Comparison of ENCODE assay signal across 10 mouse cellular contexts in genomic region chr5:9419964-9420363, GRCm38 (mm10).
DNase-seq lines count a peak whose midpoint lies in the region; ATAC-seq and TF ChIP-seq lines count a peak whose summit lies in the region.
"Had no signal": no experiment of that assay in that cellular context is flagged by ENCODE, and none has a peak within 500 bp of the region (broad histone marks: within the 10 kb centered on the region; RNA-seq: fewer than 3 reads in every experiment).

No protein-coding gene starts in this region.

- no peaks in the 10 kb centered on the region for H3K9me3 ChIP-seq in lung, embryonic 14.5 days (ENCODE audit: low read depth, low read length)
- H3K9me3 ChIP-seq in forebrain, postnatal 0 days (ENCODE audit: low read length), result no peaks in the 10 kb centered on the region
- no peaks in the 10 kb centered on the region for H3K9me3 ChIP-seq in midbrain, embryonic 12.5 days
- H3K9me3 ChIP-seq: limb, embryonic 13.5 days had no signal

- H3K27ac ChIP-seq in lung, embryonic 14.5 days (ENCODE audit: low read depth), result no peak overlapping the region
- H3K27ac ChIP-seq in forebrain, postnatal 0 days (ENCODE audit: low read depth, low read length), result no peak overlapping the region
- no peak overlapping the region for H3K27ac ChIP-seq in midbrain, embryonic 12.5 days (replicated peaks)
- H3K27ac ChIP-seq: limb, embryonic 13.5 days had no signal

- no peaks in the 10 kb centered on the region for H3K4me1 ChIP-seq in lung, embryonic 14.5 days (ENCODE audit: insufficient read depth)
- H3K4me1 ChIP-seq in forebrain, postnatal 0 days (ENCODE audit: insufficient read depth), result no peaks in the 10 kb centered on the region
- no peaks in the 10 kb centered on the region for H3K4me1 ChIP-seq in midbrain, embryonic 12.5 days
- H3K4me1 ChIP-seq: limb, embryonic 13.5 days had no signal

- peak; percentile 43 for DNase-seq in adrenal gland, postnatal 10 days
- DNase-seq in adrenal gland, adult 18-20 months (ENCODE audit: low spot score in 2 of 2), result no peak
- DNase-seq in lung, embryonic 14.5 days, result peak; percentile 46
- no peak for DNase-seq in lung, postnatal 4 days
- peak; percentile 56 for DNase-seq in forebrain, postnatal 0 days
- DNase-seq in spleen, adult 12 weeks (ENCODE audit: low spot score), result no peak
- no peak for DNase-seq in urinary bladder, postnatal 10 days (ENCODE audit: low spot score)

- H3K4me2 ChIP-seq in lung, embryonic 14.5 days, result no peak overlapping the region
- no peak overlapping the region for H3K4me2 ChIP-seq in forebrain, postnatal 0 days (ENCODE audit: low read depth)
- H3K4me2 ChIP-seq in midbrain, embryonic 12.5 days (replicated peaks), result no peak overlapping the region
- H3K4me2 ChIP-seq: limb, embryonic 13.5 days had no signal

- no peak overlapping the region for H3K9ac ChIP-seq in lung, embryonic 14.5 days
- no peak overlapping the region for H3K9ac ChIP-seq in forebrain, postnatal 0 days
- H3K9ac ChIP-seq in midbrain, embryonic 12.5 days (replicated peaks), result no peak overlapping the region
- H3K9ac ChIP-seq: limb, embryonic 13.5 days had no signal

- TF ChIP-seq CTCF in lung, embryonic 14.5 days (IDR thresholded peaks at IDR 0.05; ENCODE audit: low read depth), result peak; percentile 47
- TF ChIP-seq CTCF in forebrain, postnatal 0 days (IDR thresholded peaks at IDR 0.05; ENCODE audit: low read depth), result peak; percentile 68

- H3K36me3 ChIP-seq in lung, embryonic 14.5 days (ENCODE audit: insufficient read depth), result no peaks in the 10 kb centered on the region
- H3K36me3 ChIP-seq in forebrain, postnatal 0 days (ENCODE audit: insufficient read depth), result no peaks in the 10 kb centered on the region
- H3K36me3 ChIP-seq in midbrain, embryonic 12.5 days, result no peaks in the 10 kb centered on the region
- H3K36me3 ChIP-seq: limb, embryonic 13.5 days had no signal

- no peaks in the 10 kb centered on the region for H3K27me3 ChIP-seq in lung, embryonic 14.5 days (ENCODE audit: insufficient read depth, low read length)
- H3K27me3 ChIP-seq in forebrain, postnatal 0 days (ENCODE audit: insufficient read depth, low read length), result no peaks in the 10 kb centered on the region
- no peaks in the 10 kb centered on the region for H3K27me3 ChIP-seq in midbrain, embryonic 12.5 days
- H3K27me3 ChIP-seq: limb, embryonic 13.5 days had no signal

- peak; percentile 21; the same call in 1 of the 2 replicates for ATAC-seq in lung, embryonic 14.5 days (ENCODE audit: insufficient read depth)
- peak; percentile 86 for ATAC-seq in forebrain, postnatal 0 days
- peak; percentile 58 for ATAC-seq in midbrain, embryonic 12.5 days (ENCODE audit: low FRiP score, low read depth)

- WGBS in lung, embryonic 14.5 days, result 30% methylated on average over 1 of the region's 1 CpGs
- WGBS in forebrain, postnatal 0 days, result 54% methylated on average over 1 of the region's 1 CpGs
- WGBS in midbrain, embryonic 12.5 days, result 49% methylated on average over 1 of the region's 1 CpGs

- no peak overlapping the region for H3K4me3 ChIP-seq in lung, embryonic 14.5 days (ENCODE audit: low read depth, low read length)
- no peak overlapping the region for H3K4me3 ChIP-seq in forebrain, postnatal 0 days (ENCODE audit: low read depth, low read length)
- H3K4me3 ChIP-seq in midbrain, embryonic 12.5 days, result no peak overlapping the region
- H3K4me3 ChIP-seq: erythroblast, embryonic 14.5 days; limb, embryonic 13.5 days had no signal

Comparison
In these comparisons a context has a peak if more than half of its experiments do, and no peak if none do; other contexts are left out.
1. DNase-seq: peak in adrenal gland, postnatal 10 days (single experiment), lung, embryonic 14.5 days (single experiment) and forebrain, postnatal 0 days (single experiment); none in adrenal gland, adult 18-20 months (0 of 2), lung, postnatal 4 days (0 of 2), spleen, adult 12 weeks (single experiment) and urinary bladder, postnatal 10 days (single experiment).
2. ATAC-seq: peak in every context shown above with its lines; median percentile 86 in forebrain, postnatal 0 days; 58 in midbrain, embryonic 12.5 days; 21 in lung, embryonic 14.5 days.